In the genomic region with DNA sequence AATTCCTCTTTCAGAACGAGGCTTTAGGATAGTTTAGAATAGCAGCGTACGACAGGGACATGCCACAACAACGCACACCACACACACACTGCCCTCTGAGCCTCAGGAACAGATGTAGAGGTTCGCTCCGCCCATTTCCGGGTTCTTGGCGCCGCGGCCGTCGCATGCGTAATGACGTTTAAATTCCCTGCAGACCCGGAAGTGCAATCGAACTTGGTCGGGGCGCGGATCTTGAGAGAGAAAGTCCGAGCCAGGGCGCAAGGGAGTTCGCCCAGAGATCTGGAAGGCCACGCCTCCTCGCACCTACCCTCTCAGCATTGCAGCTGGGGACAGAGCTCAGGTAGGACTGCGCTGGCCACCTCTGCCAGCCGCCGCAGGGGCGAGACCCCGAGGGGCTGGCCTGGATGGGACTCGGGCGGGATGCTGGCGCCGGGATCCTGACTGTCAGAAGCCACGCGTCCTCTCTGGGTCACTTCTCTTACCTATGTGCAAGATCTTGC, we compare ENCODE assay signal across 8 mouse cellular contexts. TPM values are rescaled to one million over a fixed set of nuclear protein-coding genes. Genes with fewer than 3 reads are reported as not detected.
DNase-seq lines count a peak whose midpoint lies in the region; ATAC-seq lines count a peak whose summit lies in the region.

No protein-coding gene starts in this region.

- intact Hi-C loops in heart, postnatal 14 days (cut with DNase I): no loop called here

- peak overlapping the region; percentile 82 for H3K4me2 ChIP-seq in forebrain, embryonic 14.5 days (ENCODE audit: low read length)
- H3K4me2 ChIP-seq in neural tube, embryonic 15.5 days: peak overlapping the region; percentile 87

- H3K9me3 ChIP-seq in forebrain, embryonic 14.5 days (replicated peaks; ENCODE audit: control insufficient read depth, low read length): no peaks in the 10 kb centered on the region
- no peaks in the 10 kb centered on the region for H3K9me3 ChIP-seq in neural tube, embryonic 15.5 days (replicated peaks)

- under 1% methylated on average over 34 of the region's 35 CpGs for WGBS in forebrain, embryonic 14.5 days
- WGBS in neural tube, embryonic 15.5 days: under 1% methylated on average over 35 of the region's 35 CpGs

- 0 out of 2 replicates have a peak, but pooled peaks cover 6% of the 10 kb centered on the region for H3K4me1 ChIP-seq in forebrain, embryonic 14.5 days (ENCODE audit: control insufficient read depth, insufficient read depth, low read length)
- H3K4me1 ChIP-seq in neural tube, embryonic 15.5 days: peaks cover 14% of the 10 kb centered on the region

- no peak overlapping the region for H3K27ac ChIP-seq in forebrain, embryonic 14.5 days (ENCODE audit: low read depth, low read length)
- peak overlapping the region; percentile 66 for H3K27ac ChIP-seq in neural tube, embryonic 15.5 days (replicated peaks)

- DNase-seq in ES-CJ7 (ENCODE audit: low read depth, low spot score): peak; percentile 91
- peak; percentile 85 for DNase-seq in cerebellum, adult 11 months
- peak; percentile 96 for DNase-seq in forebrain, embryonic 14.5 days (ENCODE audit: low spot score)
- DNase-seq in heart, postnatal 14 days: peak; percentile 91 to 95
- DNase-seq in layer of hippocampus, adult 11-12 months (ENCODE audit: low spot score): peak; percentile 93
- DNase-seq in lung, adult 18-20 months: peak; percentile 92 to 94
- DNase-seq in testis, postnatal 14 days (ENCODE audit: low spot score): peak; percentile 90

- H3K9ac ChIP-seq in forebrain, embryonic 14.5 days (ENCODE audit: low read length): peak overlapping the region; percentile 86
- peak overlapping the region; percentile 87 for H3K9ac ChIP-seq in neural tube, embryonic 15.5 days (replicated peaks)

- H3K4me3 ChIP-seq in forebrain, embryonic 14.5 days (ENCODE audit: low read depth, low read length): peak overlapping the region; percentile 93
- peak overlapping the region; percentile 99 for H3K4me3 ChIP-seq in neural tube, embryonic 15.5 days (replicated peaks)

- H3K36me3 ChIP-seq in forebrain, embryonic 14.5 days (ENCODE audit: control insufficient read depth, insufficient read depth, low read length): no peaks in the 10 kb centered on the region
- no peaks in the 10 kb centered on the region for H3K36me3 ChIP-seq in neural tube, embryonic 15.5 days

- peak; percentile 99 for ATAC-seq in forebrain, embryonic 14.5 days
- ATAC-seq in neural tube, embryonic 15.5 days (ENCODE audit: low FRiP score): peak; percentile 99

- no peaks in the 10 kb centered on the region for H3K27me3 ChIP-seq in forebrain, embryonic 14.5 days (replicated peaks; ENCODE audit: control insufficient read depth, insufficient read depth, low read length)
- H3K27me3 ChIP-seq in neural tube, embryonic 15.5 days (replicated peaks): no peaks in the 10 kb centered on the region

RNA-seq across cellular contexts. Expression of gene Fam172a, which starts 6.7 kb away (rescaled TPM):
- polyA plus RNA-seq in forebrain, embryonic 14.5 days (2014; fragmentation: Nextera tagmentation; extraction: Ambion mirVana): 49.5 and 54.4 TPM in 2 replicates
- 10 to 100 TPM; 13.5 to 15.0 TPM for total RNA-seq in heart, postnatal 14 days (2021)
- polyA plus RNA-seq in neural tube, embryonic 15.5 days (2015; fragmentation: Nextera tagmentation; extraction: Ambion mirVana): 37.1 and 39.5 TPM in 2 replicates
